Mouse (Mus musculus) macrophage (primary cell): ENCODE data around the gene Vmn1r19. TPM values are rescaled to one million over a fixed set of nuclear protein-coding genes. Genes with fewer than 3 reads are reported as not detected.
"Not testable (repeated sequence)": the region's sequence is repeated elsewhere in the genome, so short reads cannot be mapped to it uniquely, and the experiment has no call there.

Source experiments
- H3K27ac ChIP-seq: fragments of 350-480 bp; formaldehyde crosslinking; 2 replicates; pipeline ENCODE4 v1.9.0; 2021
- H3K36me3 ChIP-seq: fragments of 350-480 bp; formaldehyde crosslinking; 2 replicates; pipeline ENCODE4 v1.9.0; 2021; ENCODE audit errors: inconsistent target
- H3K4me3 ChIP-seq: fragments of 350-480 bp; formaldehyde crosslinking; 2 replicates; pipeline ENCODE4 v1.9.0; 2021; ENCODE audit errors: inconsistent target
- H3K79me2 ChIP-seq: fragments of 350-480 bp; formaldehyde crosslinking; 2 replicates; pipeline ENCODE4 v1.9.0; 2021; ENCODE audit errors: inconsistent target
- WGBS: methylation state at CpG from one replicate; pipeline ENCODE4 v1.1.7; 2026; ENCODE audit warnings: inconsistent platforms; ENCODE audit not compliant: missing documents; 5-methylcytosine and 5-hydroxymethylcytosine counted together
- polyA plus RNA-seq: library from polyadenylated mRNA; stranded (reverse); fragments of 250-400 nt; gene quantifications from 3 replicates; pipeline ENCODE4 v1.2.4, GENCODE M21; 2018; ENCODE audit warnings: inconsistent platforms
- total RNA-seq, 78 experiments: library from RNA; depleted of rRNA; stranded (reverse); fragments of 250-400 nt; gene quantifications; 1 replicate in 9 of 78; 2 replicates in 24 of 78; 3 replicates in 43 of 78; 4 replicates in 2 of 78; pipeline ENCODE4 v1.2.4; 2018; ENCODE audit warnings: inconsistent platforms in 56 of 78

The Vmn1r19 gene
- total RNA-seq (2018; cell fraction: chromatin; rRNA removed): not detected
- total RNA-seq (2018; cell fraction: cytosol; rRNA removed): not detected
- total RNA-seq (2018; cell fraction: nucleus; rRNA removed): not detected
- not detected in 3 replicates for polyA plus RNA-seq

DNA sequence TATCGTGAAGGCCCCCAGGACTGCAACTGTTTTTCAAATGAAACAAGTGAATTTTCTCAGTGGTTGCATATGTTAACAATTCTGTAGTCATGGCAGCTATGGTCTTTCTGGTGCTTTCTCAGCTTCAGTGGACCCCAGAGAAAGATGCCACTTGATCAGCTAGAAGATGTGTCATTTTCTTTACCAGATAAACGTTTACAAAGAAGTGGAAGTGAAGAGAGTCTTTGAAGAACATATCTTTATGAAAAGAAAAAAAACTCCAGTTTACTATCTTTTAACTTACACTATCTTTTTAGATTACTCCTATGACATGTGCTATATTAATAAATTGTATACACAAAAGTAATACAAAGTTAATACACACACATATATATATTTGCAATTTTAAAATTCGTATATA lies at the start of gene Vmn1r19:
TSS of gene Vmn1r19 (plus strand) at position 301 of the 400 bp plus-strand sequence.
- WGBS: 77% methylated on average over 2 of the region's 3 CpGs

GRCm38 (mm10) chr6:57356864-57357263 lies 46.7 kb upstream of the Vmn1r19 start:
- no peak overlapping the region for H3K27ac ChIP-seq
- 87% methylated on average over 2 of the region's 2 CpGs for WGBS
- H3K36me3 ChIP-seq: no peaks in the 10 kb centered on the region
- H3K4me3 ChIP-seq: no peak overlapping the region
- H3K79me2 ChIP-seq: no peaks in the 10 kb centered on the region

More for the DNA sequence above, at the start of gene Vmn1r19:
- H3K4me3 ChIP-seq, H3K79me2 ChIP-seq, H3K36me3 ChIP-seq, H3K27ac ChIP-seq: not testable (repeated sequence)

DNA sequence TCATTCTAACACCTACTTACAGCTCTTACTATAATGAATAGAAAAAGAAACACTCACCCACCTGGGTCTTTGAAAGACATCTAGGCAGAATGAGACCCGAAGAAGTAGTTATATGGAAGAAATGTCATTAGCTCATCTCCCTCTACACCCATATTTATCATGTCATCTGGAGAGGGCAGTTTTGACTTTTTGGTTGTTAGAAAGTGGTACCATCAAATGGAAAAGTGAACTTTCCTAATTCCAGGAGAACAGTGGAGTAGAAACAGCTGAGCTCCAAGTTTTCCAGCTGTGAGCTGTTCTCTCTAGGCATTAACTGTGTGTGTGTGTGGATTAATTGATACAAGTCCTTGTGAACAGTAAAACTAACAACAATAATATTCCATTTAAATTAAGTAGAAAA lies 40.0 kb upstream of the Vmn1r19 start, which contains the start of gene Vmn1r17:
TSS of gene Vmn1r17 (minus strand) at position 101 of the 400 bp plus-strand sequence.
- no peaks in the 10 kb centered on the region for H3K79me2 ChIP-seq
- H3K4me3 ChIP-seq: no peak within 1 kb of the TSS
- 78% methylated on average over 1 of the region's 1 CpGs for WGBS
- H3K36me3 ChIP-seq: no peaks in the 10 kb centered on the region
- no peak within 1 kb of the TSS for H3K27ac ChIP-seq

DNA sequence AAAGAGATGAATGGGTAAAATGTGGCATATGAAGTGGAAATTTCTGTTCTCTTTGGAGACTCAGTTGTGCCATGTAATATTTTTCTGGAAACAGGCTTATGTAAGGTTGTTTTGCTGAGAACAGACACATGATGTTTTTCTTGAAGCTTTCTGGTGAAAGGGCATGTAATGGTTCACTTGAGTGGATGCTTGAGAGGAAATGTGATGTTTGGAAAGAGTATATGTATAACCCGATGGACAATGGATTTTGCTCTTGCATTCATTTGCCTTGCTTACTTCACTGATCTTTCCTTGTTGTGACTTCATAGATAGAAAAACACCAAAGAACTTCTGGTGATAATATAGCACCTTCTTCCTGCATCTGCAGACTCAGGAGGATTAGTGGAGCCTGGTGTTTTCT lies 37.7 kb upstream of the Vmn1r19 start:
- H3K27ac ChIP-seq, H3K36me3 ChIP-seq, H3K79me2 ChIP-seq, H3K4me3 ChIP-seq: not testable (repeated sequence)
- WGBS: 95% methylated on average over 1 of the region's 1 CpGs

- H3K27ac ChIP-seq: no peak overlapping the region
- H3K36me3 ChIP-seq: no peaks in the 10 kb centered on the region
- H3K79me2 ChIP-seq: no peaks in the 10 kb centered on the region
- H3K4me3 ChIP-seq: no peak overlapping the region
- 73% methylated on average over 1 of the region's 1 CpGs for WGBS
These were observed 36.1 kb upstream of the Vmn1r19 start for GRCm38 (mm10) chr6:57367496-57367895.

DNA sequence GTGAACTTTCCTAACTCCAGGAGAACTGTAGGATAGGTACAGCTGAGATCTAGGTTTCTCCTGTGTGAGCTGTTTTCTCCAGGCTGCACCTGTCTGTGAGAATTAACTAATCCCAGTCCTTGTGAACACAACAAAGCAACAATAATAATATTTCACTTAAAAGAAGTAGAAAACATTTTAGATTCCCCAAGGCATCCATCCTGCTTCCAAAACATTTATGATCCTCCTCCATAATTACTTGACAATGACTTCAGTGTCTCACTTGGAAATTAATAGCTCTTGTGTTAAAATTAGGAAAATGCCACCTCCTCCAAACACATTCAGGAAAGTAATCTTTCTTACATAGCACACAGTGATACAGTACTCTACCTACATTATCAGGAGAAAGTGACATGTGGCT lies 7.9 kb upstream of the Vmn1r19 start, which contains the start of gene Vmn1r18:
TSS of gene Vmn1r18 (minus strand) at position 101 of the 400 bp plus-strand sequence.
- Histone ChIP-seq H3K4me3 (no peak within 1 kb of the TSS), H3K27ac (no peak within 1 kb of the TSS), H3K36me3 (no peaks in the 10 kb centered on the region), H3K79me2 (no peaks in the 10 kb centered on the region)

GRCm38 (mm10) chr6:57428630-57429029 lies 25.1 kb downstream of the Vmn1r19 start, which contains the start of gene Vmn1r20:
Vmn1r20 (plus strand) TSS chr6:57428930.
- H3K4me3 ChIP-seq: no peak within 1 kb of the TSS
- no peaks in the 10 kb centered on the region for H3K36me3 ChIP-seq
- H3K79me2 ChIP-seq: no peaks in the 10 kb centered on the region
- 50% methylated on average over 1 of the region's 1 CpGs for WGBS
- H3K27ac ChIP-seq: no peak within 1 kb of the TSS

GRCm38 (mm10) chr6:57431196-57431595 lies 27.6 kb downstream of the Vmn1r19 start:
- Histone ChIP-seq H3K36me3 (no peaks in the 10 kb centered on the region), H3K4me3 (no peak overlapping the region), H3K27ac (no peak overlapping the region), H3K79me2 (no peaks in the 10 kb centered on the region)
- 67% methylated on average over 1 of the region's 1 CpGs for WGBS

Other genes with a start within 250 kb of the Vmn1r19 start
- gene Vmn1r12, start 246.9 kb upstream of the Vmn1r19 start, polyA plus RNA-seq: not detected in 3 replicates
- gene Vmn1r13, start 200.5 kb upstream of the Vmn1r19 start, polyA plus RNA-seq: not detected in 3 replicates
- not detected in 3 replicates for gene Vmn1r14, start 172.1 kb upstream of the Vmn1r19 start, polyA plus RNA-seq
- gene Vmn1r15, start 145.8 kb upstream of the Vmn1r19 start, polyA plus RNA-seq: not detected in 3 replicates
- gene Vmn1r16, start 74.3 kb upstream of the Vmn1r19 start, polyA plus RNA-seq: not detected in 3 replicates
- gene Vmn1r17, start 40.1 kb upstream of the Vmn1r19 start, polyA plus RNA-seq: not detected in 3 replicates
- not detected in 3 replicates for gene Vmn1r18, start 8.0 kb upstream of the Vmn1r19 start, polyA plus RNA-seq
- gene Vmn1r20, start 25.1 kb downstream of the Vmn1r19 start, polyA plus RNA-seq: not detected in 3 replicates
- 2.7 to 9.6 TPM (median 5.5 TPM) in 3 replicates for gene Ppm1k, start 131.7 kb downstream of the Vmn1r19 start, polyA plus RNA-seq
- gene Herc6, start 177.2 kb downstream of the Vmn1r19 start, polyA plus RNA-seq: 21.4 to 62.2 TPM (median 23.5 TPM) in 3 replicates